Mouse (Mus musculus) lung, postnatal 0 days (tissue): ENCODE data around the gene Dlgap5. TPM values are rescaled to one million over a fixed set of nuclear protein-coding genes. Genes with fewer than 3 reads are reported as not detected.

Experiments used
- ATAC-seq: fragments of 200-750 bp; cut with Nextera tagmentation; 2 replicates; pipeline ENCODE4 v1.8.0; 2017; ENCODE audit warnings: moderate library complexity
- DNase-seq: peaks from one replicate; pipeline ENCODE4 v3.0.0-alpha.2; 2016; ENCODE audit warnings: low spot score
- H3K27ac ChIP-seq: fragments of 300-500 bp; sonication (generic); 2 replicates; pipeline ENCODE4 v1.5.1; 2014; ENCODE audit warnings: antibody characterized with exemption, mild to moderate bottlenecking, low read length, mixed read lengths
- H3K27me3 ChIP-seq: fragments of 300-500 bp; sonication (generic); replicated peaks from 2 replicates; pipeline ENCODE4 v1.6.1; 2014; ENCODE audit warnings: low read length, mixed read lengths; ENCODE audit not compliant: insufficient read depth
- H3K36me3 ChIP-seq: fragments of 300-500 bp; sonication (generic); 2 replicates; pipeline ENCODE4 v1.6.1; 2014; ENCODE audit warnings: low read length, mixed read lengths; ENCODE audit not compliant: insufficient read depth
- H3K4me1 ChIP-seq: fragments of 300-500 bp; sonication (generic); 2 replicates; pipeline ENCODE4 v1.6.1; 2014; ENCODE audit warnings: antibody characterized with exemption, low read depth, low read length, mixed read lengths; ENCODE audit not compliant: insufficient read depth
- H3K4me2 ChIP-seq: fragments of 300-500 bp; sonication (generic); replicated peaks from 2 replicates; pipeline ENCODE4 v1.6.1; 2014; ENCODE audit warnings: low read depth, mild to moderate bottlenecking, low read length, moderate library complexity, mixed read lengths
- H3K4me3 ChIP-seq: fragments of 300-500 bp; sonication (generic); 2 replicates; pipeline ENCODE4 v1.5.1; 2014; ENCODE audit warnings: low read depth, low read length
- H3K9ac ChIP-seq: fragments of 300-500 bp; sonication (generic); replicated peaks from 2 replicates; pipeline ENCODE4 v1.6.1; 2014; ENCODE audit warnings: low read depth, mild to moderate bottlenecking
- H3K9me3 ChIP-seq: fragments of 300-500 bp; sonication (generic); 2 replicates; pipeline ENCODE4 v1.6.1; 2016; ENCODE audit warnings: low read length, mixed read lengths
- CTCF ChIP-seq: IDR thresholded peaks from 2 replicates; pipeline ENCODE4 v1.5.1; 2016; ENCODE audit warnings: antibody characterized with exemption, mild to moderate bottlenecking
- EP300 ChIP-seq: IDR thresholded peaks from 2 replicates; pipeline ENCODE4 v1.6.1; 2016; ENCODE audit warnings: antibody characterized with exemption, mild to moderate bottlenecking, control low read depth
- WGBS: fragments of 180-500 bp; shearing (Covaris S2); extraction: QIAGEN DNeasy Blood & Tissue Kit; methylation state at CpG from one replicate; pipeline ENCODE4 v1.1.7; 2014; 5-methylcytosine and 5-hydroxymethylcytosine counted together
- polyA plus RNA-seq: library from polyadenylated mRNA; unstranded; fragments of >200 nt; fragmentation: Nextera tagmentation; extraction: Ambion mirVana; gene quantifications from 2 replicates; pipeline ENCODE4 v1.2.1, GENCODE M21; 2015

The Dlgap5 gene
- polyA plus RNA-seq, 1 experiment from 2014 or later: 2.0 TPM

DNA sequence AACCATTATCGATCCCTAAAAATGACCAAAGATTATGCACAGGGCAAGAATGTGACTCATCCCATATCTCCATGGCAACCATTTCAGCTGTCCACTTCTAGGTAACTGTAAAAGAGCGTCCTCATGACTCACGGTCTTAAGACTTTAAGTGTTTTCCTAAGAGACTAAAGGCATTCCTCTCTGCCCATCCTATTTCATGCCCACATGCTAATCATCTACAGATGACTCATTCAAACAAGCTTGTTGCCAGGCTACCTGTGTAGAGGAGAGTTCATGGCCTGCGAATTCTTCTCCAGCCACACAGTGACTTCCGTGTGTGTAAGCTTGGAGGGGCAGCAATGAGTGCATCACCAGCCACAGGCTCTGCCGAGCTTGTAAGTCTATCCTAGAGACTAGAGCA is 46.5 kb downstream of the Dlgap5 start:
- Histone ChIP-seq H3K4me2 (no peak overlapping the region), H3K4me3 (no peak overlapping the region), H3K4me1 (peaks cover 5% of the 10 kb centered on the region), H3K36me3 (no peaks in the 10 kb centered on the region), H3K27ac (no peak overlapping the region), H3K9me3 (no peaks in the 10 kb centered on the region), H3K9ac (no peak overlapping the region), H3K27me3 (peaks cover 9% of the 10 kb centered on the region; the same call in 1 of the 2 replicates)
- WGBS: 46% methylated on average over 6 of the region's 6 CpGs
- TF ChIP-seq EP300 (peak; percentile 94), CTCF (no peak)
- DNase-seq (peak; percentile 94), ATAC-seq (peak; percentile 79)

DNA sequence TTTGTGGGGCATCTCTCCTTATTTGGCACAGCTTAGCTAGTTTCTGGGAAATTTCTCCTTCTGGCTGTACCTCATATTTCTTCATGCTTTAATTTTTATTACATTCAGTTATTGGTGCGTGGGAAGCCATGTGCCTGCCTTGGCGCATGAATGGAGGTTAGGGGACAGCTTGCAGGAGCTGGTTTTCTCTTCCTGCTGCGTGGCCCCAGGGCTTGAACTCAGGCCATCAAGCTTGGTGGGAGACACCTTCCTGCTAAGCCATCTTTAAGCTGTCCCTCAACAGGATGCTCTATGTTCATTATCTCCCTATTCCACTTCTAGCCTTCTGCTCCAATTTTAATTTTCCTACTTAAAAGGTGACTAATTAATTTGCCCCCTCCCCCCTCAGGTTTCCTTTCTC is 47.4 kb downstream of the Dlgap5 start:
- ATAC-seq: no peak
- H3K27ac ChIP-seq: no peak overlapping the region

DNA sequence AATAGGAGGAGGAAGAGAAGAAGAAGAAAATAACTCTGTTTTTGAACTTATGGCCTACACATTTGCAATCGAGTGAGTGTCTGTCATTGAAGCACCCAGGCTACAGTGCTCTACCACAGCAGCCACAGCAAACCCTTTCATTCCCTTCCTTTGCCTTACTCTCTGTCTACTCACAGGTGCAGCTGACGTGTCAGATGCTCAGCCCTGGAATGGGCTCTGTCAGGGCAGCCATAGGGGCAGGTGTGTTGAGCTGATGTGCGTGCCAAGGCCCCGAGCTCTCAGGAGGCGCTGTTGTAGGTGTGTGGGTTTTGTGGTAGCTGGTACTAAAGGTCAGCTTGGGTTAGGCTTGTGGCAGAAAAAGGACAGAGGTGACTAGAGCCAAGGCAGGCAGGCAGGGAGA is 48.5 kb downstream of the Dlgap5 start:
- Histone ChIP-seq H3K27me3 (peaks cover 9% of the 10 kb centered on the region; the same call in 1 of the 2 replicates), H3K4me2 (no peak overlapping the region), H3K4me3 (no peak overlapping the region), H3K9ac (no peak overlapping the region), H3K9me3 (no peaks in the 10 kb centered on the region), H3K36me3 (no peaks in the 10 kb centered on the region), H3K27ac (no peak overlapping the region), H3K4me1 (peaks cover 15% of the 10 kb centered on the region)
- DNase-seq (no peak), ATAC-seq (no peak)
- 88% methylated on average over 5 of the region's 5 CpGs for WGBS
- TF ChIP-seq EP300 (no peak), CTCF (no peak)

More for the DNA sequence above, 47.4 kb downstream of the Dlgap5 start:
- WGBS: 78% methylated on average over 3 of the region's 3 CpGs
- Histone ChIP-seq H3K4me1 (peaks cover 8% of the 10 kb centered on the region), H3K4me3 (no peak overlapping the region), H3K27me3 (peaks cover 9% of the 10 kb centered on the region; the same call in 1 of the 2 replicates), H3K36me3 (no peaks in the 10 kb centered on the region), H3K4me2 (no peak overlapping the region), H3K9ac (no peak overlapping the region), H3K9me3 (no peaks in the 10 kb centered on the region)
- TF ChIP-seq CTCF: no peak
- TF ChIP-seq EP300: no peak
- DNase-seq: no peak

DNA sequence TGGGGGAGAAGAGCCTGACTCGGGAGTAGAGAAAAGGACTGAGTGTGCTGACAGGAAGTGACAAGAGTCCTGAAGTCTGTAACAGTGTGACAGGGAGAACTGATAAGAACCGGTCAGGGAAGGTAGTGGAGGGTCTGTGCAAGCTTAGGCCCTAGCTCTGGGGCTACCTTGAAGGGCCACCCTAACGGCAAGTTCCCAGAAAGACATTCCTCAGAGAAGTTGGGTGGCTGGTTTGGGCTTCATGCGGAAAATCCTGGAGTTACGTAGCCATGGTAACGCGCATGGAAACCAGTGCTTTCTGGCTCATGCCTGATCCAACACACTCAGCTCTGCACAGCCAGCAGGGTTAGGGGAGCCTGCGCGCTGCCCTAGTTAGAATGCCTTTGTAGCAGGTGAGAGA is 50.7 kb downstream of the Dlgap5 start, which contains the start of gene Lgals3:
Gene Lgals3 (plus strand): TSS at position 291 of the 400 bp plus-strand sequence.
- Histone ChIP-seq H3K27me3 (no peaks in the 10 kb centered on the region), H3K36me3 (no peaks in the 10 kb centered on the region), H3K4me3 (no peak within 1 kb of the TSS), H3K27ac (peak within 1 kb of the TSS; percentile 69), H3K4me2 (no peak within 1 kb of the TSS; the same call in 1 of the 2 replicates), H3K9ac (0 out of 2 replicates have a peak within 1 kb of the TSS, but pooled peaks have one; percentile 19), H3K9me3 (no peaks in the 10 kb centered on the region), H3K4me1 (peaks cover 15% of the 10 kb centered on the region)
- ATAC-seq: peak; percentile 63
- TF ChIP-seq CTCF (no peak), EP300 (no peak)
- WGBS: 31% methylated on average over 9 of the region's 9 CpGs
- DNase-seq: peak; percentile 81

DNA sequence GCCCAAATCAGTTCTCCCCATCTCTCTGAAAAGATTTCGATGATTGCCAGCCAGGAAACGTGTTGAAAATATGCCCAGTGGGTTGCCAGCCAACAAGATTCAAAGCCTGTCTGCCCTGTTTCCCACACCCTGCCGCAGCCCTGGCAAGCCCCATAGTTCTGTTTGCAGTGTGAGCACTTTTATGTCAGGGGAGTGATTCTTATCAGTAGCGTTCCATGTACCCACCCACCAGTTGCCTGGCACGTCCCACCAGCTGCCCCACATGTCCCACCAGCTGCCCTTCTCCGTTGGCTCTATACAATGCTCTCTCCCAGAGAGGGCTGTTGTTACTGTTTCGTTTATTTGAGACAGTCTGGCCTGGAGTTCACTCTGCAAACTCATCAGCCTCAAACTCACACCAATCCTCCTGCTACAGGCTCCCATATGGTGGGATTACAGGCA is 51.3 kb downstream of the Dlgap5 start:
- WGBS: 17% methylated on average over 7 of the region's 7 CpGs
- H3K4me1 ChIP-seq: peaks cover 15% of the 10 kb centered on the region
- H3K4me3 ChIP-seq: no peak overlapping the region
- no peaks in the 10 kb centered on the region for H3K9me3 ChIP-seq
- peak; percentile 58 for ATAC-seq
- no peaks in the 10 kb centered on the region for H3K36me3 ChIP-seq
- peak overlapping the region; percentile 69 for H3K27ac ChIP-seq
- no peaks in the 10 kb centered on the region for H3K27me3 ChIP-seq
- H3K4me2 ChIP-seq: no peak overlapping the region
- H3K9ac ChIP-seq: 0 out of 2 replicates have a peak overlapping the region, but pooled peaks have one; percentile 19
- TF ChIP-seq CTCF (no peak), EP300 (no peak)
- peak; percentile 74 for DNase-seq

DNA sequence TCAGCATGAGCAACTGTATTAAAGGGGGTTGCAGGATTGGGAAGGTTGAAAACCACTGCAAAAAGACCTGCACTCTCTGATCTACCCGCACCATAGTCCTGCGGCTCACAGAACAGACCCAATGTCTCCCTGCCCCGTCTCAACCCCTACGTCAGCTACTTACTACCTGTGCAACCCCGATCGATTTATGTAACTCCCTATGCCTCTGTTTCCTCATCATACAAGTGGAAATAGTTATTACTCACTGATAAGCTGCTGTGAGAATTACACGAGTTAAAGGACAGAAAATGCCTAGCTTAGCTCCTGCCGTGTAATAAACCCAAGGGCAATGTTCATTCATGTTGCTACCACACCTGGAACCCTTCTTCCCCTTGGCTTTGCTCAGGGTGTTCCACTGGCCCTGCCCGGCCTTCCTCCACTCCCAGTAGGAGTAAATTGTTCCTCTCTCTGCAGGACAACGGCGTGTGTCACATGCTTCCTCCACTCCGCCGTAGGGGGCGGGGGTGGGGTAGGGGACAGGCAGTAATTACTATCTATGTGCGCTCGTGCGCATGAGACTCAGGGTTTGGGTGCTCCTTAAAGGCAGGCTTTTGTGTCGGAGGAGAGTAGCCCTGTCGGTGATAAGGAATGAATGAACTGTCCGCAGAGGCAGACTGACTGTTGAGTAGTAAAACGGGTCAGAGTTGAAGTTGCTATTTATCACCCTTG is 53.3 kb downstream of the Dlgap5 start:
- Histone ChIP-seq H3K36me3 (no peaks in the 10 kb centered on the region), H3K27ac (no peak overlapping the region), H3K4me3 (no peak overlapping the region), H3K4me1 (peaks cover 15% of the 10 kb centered on the region), H3K27me3 (no peaks in the 10 kb centered on the region), H3K9ac (no peak overlapping the region), H3K9me3 (no peaks in the 10 kb centered on the region), H3K4me2 (peak overlapping the region; percentile 34; the same call in 1 of the 2 replicates)
- ATAC-seq (peak; percentile 9; the same call in 1 of the 2 replicates), DNase-seq (peak; percentile 37)
- WGBS: 29% methylated on average over 21 of the region's 21 CpGs
- no peak for TF ChIP-seq CTCF
- TF ChIP-seq EP300: no peak
